Mouse (Mus musculus): ENCODE data around the gene Cdh4. TPM values are rescaled to one million over a fixed set of nuclear protein-coding genes. Genes with fewer than 3 reads are reported as not detected.

Cdh4 gene
- total RNA-seq, 1 experiment from 2014 or later: 5.3 TPM

DNA sequence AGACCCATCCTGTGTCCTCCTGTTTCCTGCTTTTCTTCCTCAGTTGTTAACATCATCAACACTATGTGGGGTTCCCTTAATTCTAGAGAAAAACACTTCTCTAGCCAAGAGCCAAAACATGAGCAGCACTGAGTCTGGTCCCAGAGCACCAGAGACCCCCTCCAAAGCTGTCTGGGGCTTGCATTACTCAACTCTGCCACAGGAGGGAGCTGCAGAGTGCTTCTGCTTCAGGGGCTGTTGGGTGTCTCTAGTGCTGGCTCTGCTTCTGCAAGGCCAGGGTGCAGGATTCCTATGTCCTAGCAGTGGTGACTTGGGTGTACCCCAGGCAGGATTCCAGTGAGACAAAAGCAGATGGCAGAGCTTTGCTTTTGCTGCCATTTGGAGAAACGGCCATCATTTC lies 239.2 kb downstream of the Cdh4 start:
- DNase-seq: peak; percentile 24

DNA sequence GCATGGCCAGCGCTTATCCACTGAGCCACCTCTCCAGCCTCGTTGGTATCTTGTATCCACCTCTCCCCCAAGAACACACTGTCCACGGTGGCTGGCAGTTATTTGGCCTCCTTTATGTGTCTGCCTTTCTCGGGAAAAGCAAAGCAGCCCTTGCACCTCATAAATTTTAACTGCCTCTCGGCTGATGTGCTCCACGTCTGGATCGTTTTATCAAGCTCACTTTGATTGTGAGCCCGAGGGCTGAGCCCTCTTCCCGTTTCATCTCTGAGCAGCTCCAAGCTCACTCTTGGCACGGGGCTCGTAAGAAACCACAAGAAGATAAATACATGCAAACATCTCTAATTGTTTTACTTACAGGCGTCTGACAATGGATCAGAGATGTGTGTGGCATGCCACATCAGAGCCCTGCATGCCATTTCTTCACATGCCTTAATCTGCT lies 245.0 kb downstream of the Cdh4 start:
- no peak for DNase-seq

DNA sequence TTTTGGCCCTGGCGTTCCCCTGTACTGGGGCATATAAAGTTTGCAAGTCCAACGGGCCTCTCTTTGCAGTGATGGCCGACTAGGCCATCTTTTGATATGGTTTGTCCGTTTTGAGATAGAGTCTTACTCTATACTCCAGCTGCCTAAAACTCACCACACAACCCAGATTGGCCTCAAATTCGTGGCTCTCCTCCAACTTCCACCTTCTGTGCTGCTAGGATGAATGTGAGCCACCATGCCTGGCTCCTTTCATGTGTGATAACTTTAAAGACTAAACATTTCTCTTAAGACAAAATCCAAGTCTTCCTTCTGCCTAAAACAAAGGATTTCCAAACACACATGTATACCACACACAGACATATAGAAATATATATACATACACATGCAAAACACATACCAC lies 246.7 kb downstream of the Cdh4 start:
- DNase-seq: no peak

DNA sequence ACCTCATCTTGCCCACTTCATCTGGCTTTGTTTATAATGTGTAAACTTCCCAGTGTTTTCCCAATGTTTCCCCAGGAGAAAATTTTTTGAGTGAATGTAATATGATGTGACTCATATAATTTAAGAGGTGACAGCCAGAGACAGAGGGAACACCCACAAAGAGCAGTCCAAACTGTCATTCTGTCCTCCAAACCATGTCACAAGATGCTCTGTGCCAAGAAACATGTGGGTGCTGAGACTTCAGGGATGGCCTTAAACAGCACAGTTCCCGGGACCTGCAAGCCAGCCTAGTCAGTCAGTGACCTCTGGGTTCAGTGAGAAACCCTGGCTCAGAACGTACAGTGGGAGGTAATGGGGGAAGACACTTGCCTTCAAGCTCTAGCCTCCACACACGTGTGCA lies 247.5 kb downstream of the Cdh4 start:
- no peak for DNase-seq

DNA sequence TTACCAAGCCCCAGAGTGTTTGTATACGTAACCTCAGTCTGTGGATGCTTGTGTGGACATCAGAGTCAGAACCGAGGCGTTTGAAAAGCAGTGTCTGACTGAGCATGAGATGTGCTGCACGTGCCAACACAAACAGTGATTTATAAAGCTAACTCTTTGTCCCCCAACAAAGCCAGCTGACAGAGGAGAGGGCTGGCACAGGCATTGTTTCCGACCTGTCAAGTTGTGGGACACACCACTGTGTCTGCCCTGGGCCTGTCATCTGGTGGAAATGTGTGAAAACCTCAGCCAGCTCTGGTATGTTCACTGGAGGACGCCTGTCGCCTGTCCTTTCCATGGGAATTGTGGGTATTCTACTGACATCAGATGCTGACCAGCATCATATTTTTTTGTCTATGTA lies 248.3 kb downstream of the Cdh4 start:
- no peak for DNase-seq

DNA sequence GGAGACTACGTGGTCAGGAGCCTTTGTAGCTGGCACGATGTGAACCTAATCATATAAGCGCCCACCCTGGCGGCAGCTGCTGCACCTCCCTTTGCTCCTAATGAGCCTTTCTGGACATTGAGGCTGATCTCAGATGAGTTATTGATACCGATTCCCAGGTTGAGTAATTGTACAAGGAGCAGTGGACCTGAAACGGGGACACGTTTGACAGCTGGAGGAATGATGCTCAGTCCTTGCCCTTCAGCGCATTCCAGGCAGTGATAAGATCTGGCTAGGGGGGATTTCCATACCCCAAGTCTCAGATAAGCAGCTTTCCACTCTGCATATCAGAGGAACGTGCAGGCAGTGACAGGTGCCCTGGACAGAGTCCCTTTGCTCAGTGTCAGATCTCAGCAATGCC lies 252.7 kb downstream of the Cdh4 start:
- no peak for DNase-seq

DNA sequence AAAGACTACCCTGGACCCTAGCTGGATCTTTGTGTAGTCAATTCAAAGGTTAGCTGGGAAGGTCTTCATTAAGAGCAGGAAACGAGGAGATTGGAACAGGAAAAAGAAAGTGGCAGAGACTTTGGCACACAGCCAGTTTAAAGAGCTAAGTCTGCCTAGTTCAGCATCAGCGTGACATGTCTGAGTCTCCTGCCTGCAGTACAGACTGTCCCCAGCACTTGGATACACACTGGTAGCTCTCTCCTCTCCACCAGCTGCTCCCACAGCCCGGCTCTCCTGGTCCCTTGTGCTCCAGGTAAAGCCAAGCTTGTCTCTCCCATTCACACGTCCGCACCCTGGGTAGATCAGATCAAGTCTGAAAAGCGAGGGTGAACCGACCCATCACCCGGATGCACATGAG lies 255.4 kb downstream of the Cdh4 start:
- DNase-seq: no peak

DNA sequence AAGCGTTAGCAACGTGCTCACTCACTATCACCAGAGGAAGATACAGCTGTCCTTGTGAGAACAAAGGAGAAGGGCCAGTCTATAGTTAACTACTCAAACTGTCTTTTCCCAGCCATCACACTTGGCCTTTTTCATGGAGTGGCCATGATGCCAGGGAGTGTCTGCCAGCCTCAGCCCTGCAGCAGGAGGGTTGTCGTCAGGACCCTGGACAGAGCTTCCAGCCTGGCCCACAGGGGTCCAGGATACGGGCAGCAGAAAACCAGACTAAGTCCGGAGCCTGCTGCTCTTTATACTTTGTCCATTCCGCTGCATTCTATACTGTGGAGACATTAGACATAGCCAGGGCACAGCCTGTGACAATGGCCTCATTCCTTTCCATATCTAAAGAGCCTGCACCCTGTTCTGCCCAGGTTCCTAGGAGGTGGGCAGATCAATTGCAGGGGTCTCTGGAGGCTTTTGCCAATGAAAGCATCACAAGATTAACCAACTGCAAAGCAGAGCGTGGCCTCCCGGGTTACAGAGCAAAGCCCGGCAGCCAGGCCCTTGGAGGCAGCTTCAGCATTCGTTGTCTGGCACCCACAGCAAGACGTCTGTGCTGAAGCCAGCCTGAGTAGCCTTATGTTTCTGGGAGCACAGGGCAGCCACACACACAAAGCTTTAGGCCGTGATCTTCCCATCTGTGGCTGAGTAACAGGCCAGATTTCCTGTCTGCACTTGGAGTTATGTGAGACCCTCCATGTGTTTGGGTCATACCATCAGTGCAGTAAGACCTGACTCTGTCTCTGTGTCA lies 256.2 kb downstream of the Cdh4 start:
- no peak for DNase-seq

DNA sequence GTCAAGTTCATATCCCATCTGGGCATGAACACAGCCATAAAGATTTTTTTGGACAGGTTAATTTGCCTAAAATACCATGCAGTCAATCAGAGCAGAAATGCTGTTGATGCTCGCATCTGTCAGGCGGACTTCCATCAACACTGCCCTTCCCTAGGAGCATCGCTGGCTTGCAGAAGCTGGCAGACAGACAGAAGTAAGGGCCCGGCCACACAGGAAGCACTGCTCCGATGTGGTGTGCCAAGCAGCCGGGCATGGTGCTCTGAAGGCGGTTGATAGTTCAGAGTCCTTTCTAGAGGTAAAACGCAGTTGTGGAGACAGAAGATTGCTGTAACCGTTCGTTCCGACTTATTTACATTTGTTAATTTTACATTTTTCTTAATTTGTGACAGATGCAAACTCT lies 262.8 kb downstream of the Cdh4 start:
- no peak for DNase-seq

DNA sequence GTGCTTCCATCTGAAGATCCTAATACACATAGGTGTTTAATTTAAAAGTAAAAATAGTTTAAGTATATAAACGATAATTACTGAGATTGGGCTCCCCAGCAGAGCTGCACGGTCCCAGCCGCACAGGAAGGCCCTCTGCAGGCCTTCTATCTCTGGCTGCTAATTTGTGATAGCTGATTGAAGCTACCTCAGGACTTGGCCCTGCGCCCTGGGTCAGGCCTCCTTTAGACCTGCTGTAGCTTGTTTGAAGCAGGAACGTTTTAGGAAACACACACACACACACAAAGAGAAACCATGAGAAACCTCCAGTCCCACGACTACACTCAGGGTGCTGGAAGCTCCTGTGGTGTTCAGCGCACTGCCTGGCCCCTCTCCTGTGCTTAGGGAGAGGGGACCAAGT lies 263.2 kb downstream of the Cdh4 start:
- no peak for DNase-seq

DNA sequence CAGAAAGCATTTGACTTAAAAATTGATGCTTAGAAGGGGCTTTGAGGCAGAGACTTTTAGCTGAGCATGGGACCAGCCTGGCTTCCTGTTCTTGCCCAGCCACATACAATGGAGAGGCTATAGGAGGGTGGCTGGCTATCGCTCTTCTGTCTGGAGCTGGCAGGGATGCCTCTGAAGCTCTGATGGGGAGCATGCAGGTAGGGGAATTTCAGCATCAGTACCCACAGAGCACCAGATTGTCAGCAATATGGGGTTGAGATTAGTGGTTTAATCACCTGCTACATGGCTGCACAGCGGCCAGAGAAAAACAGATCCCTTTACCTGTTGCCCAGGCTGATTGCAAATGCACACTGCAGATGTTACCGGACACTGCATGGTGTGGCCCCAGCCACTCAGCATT lies 264.4 kb downstream of the Cdh4 start:
- DNase-seq: no peak

DNA sequence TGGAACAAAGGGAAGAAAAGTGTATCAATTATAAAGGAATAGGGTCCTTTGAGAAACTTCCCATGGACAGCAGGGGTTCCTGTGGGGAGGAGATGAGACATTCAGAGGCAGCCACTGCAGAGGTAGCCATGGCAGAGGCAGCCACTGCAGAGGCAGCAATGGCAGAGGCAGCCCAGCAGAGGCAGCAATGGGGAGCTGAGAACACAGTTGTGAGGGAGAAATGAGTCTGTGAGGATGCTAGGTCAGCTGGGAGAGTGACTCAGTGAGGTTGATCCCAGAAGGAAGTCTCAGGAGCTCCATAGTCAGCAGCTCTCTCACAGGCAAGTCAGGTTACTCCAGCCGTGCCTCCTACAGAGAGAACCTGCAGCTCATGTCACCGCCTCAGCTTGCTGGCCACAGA lies 266.9 kb downstream of the Cdh4 start:
- no peak for DNase-seq

DNA sequence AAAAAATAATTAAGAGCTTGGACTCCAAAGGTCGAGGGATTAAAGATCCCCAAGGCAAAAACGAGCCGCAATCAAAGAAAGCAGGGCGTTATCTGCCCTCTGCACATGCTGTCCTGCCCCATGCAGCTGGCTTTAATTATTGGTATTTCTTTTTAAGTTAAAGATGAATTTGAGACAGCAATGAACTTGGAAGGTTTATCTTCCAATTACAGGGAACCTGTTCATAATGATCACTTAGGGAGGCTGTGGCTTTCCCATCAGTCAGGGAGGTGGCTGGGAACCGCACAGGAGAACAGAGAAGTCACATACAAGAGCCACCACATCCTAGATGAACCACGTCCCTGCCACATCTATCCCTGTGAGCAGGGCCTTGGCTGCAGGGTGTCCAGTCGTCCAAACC lies 270.5 kb downstream of the Cdh4 start:
- no peak for DNase-seq

DNA sequence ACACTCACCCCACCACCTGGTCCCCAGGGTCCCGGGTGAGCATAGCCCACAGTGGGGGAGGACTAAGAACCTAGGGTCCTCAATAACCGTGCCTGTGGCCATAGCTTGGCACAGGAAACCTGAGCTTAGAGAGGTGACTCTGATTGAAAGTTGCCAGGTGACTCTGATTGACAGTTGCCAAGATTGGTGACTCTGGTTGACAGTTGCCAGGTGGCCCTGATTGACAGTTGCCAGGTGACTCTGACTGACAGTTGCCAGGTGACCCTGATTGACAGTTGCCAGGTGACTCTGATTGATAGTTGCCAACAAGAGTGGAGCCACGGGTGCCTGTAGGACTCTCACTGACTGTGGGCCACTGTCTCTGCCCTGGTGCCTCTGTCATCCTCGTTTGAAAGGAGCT lies 271.1 kb downstream of the Cdh4 start:
- DNase-seq: no peak

DNA sequence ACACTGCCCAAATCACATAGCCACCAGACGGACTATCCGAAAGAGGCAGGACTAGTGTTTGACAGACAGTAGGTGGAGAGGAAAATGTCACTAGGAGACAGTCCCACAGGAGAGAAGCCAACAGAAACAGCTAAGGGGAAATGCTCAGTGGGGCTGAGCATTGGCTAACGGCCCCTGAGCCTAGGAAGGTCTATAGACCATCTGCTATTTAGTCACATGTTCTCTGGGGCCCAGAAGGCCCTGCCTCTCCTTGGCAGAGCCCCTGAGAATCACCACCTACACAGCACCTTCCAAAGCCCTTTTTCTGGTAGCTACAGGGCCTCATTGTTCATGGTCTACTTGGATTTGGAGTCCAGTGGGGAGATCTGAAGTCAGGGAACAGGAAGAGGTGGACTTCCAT lies 271.9 kb downstream of the Cdh4 start:
- no peak for DNase-seq

DNA sequence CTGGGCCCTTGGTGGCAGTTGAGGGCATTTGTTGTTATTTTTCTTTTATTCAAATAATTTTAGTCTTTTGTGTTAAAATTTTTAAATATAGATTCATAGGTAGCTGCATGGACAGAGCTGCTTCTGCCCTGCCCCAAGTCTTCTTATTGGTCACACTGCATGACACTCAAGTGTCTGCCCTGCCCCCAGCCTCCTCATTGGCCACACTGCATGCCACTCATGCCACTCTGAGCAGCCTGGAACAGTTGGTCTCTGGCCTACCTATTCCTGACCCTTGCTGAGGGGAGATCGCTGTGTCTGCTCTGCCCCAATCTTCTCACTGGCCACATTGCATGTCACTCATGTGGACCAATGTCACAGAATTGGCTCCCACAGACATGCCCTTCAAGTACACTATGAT lies 273.1 kb downstream of the Cdh4 start:
- no peak for DNase-seq

DNA sequence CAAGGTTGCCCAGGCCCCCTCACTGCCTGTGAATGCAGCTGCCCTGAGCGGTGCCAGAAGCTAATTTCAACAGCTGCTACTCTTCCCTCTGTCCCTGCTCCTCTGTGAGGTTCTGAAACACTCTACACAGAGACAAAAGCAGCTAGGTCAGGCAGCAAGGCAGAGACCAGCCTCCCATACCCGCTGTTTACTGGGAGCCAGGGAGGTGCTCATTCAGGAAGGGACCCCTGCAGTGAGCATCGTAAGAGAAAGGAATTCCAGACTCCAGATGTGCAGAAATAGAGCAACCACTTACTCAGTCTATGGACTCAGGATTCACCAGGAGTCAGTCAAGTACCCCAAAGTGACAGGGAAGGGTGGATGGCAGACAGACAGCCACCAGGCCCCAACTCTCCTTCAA lies 278.1 kb downstream of the Cdh4 start:
- DNase-seq: no peak

DNA sequence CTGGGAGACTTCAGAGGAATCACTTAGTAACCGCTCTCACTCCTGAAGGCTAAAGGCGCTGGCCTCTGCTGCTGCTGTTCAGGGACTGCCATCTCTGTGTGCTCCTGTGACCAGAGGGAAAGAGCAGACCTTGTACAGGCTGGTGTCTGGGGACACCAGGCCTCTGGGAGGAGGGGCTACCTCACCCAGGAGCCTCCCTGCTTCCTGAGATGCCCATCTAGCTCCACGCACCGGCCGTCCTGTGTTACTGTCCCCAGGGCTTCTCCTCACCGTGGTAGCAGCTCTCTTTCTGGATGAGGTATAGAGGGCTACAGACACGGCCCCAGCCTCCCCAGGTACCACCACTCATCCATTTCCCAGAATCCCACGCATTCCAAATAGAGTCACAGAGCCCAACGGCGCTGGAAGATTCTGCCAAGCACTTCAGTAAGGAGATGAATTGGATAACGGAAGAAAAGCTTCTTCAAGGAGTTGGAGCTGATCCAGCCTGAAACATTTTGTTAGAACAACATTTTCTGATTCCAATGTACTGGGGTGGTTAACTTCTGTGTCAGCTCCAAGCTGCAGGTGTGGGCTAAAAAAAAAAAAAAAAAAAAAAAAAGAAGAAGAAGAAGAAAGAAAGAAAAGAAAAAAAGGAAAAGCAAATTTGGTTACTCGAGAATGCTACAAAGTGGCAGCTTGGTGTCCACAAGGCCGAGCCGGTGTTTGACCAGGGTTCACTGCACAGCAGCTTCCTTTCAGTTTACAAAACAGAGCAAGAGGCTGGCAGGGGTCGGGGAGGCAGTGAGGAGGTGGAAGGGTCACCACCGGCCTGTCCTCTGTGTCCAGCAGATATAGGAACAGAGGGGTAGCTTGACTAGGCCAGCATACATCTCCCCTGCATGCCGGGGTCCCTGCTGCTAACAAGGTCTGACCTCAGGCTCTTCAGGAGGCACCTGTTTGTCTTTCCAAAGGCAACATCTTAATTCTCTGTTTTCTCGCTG lies 279.6 kb downstream of the Cdh4 start:
- DNase-seq: no peak

DNA sequence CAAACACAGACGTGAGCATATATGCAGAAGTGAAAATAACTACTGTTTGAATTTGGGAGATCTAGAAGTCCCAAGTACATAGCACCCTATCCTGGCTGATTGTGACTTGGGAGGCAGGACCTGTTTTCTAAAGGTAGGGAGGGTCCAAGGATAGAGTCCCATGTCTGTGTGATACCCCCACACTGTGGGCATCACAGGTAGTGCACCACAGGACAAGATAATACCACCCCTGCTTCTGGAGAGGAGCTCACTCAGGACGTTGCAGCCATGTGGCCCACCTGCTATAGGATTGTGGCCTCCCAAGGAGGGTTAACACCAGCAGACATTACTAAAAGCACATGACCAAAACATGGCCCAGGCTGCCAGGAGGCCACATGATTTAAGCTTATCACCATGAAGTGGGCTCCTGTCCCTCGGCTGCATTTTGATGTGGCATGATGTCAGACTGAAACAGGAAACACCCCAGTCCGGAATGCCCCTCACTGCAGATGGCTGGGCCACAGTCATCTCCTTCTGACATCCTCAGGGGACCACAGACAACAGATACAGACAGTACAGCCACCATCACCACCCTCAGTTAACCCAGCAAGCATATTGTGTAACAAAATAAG lies 280.6 kb downstream of the Cdh4 start:
- DNase-seq: no peak

DNA sequence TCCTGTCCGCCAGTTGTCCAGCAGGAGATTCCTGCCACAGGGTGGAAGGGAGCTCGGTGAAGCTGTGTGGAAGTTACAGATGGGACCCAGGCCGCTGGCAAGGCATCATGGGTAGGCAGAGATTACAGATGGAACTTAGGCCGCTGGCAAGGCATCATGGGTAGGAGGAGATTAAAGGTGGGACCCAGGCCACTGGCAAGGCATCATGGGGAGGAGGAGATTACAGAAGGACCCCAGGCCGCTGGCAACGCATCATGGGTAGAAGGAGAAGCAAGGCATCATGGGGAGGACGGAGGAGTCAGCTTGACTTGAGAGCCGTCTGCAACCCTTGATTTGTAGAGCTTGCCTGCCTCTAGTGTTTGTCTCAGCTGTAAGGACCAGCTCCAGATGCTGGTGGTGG lies 281.2 kb downstream of the Cdh4 start:
- DNase-seq: no peak

DNA sequence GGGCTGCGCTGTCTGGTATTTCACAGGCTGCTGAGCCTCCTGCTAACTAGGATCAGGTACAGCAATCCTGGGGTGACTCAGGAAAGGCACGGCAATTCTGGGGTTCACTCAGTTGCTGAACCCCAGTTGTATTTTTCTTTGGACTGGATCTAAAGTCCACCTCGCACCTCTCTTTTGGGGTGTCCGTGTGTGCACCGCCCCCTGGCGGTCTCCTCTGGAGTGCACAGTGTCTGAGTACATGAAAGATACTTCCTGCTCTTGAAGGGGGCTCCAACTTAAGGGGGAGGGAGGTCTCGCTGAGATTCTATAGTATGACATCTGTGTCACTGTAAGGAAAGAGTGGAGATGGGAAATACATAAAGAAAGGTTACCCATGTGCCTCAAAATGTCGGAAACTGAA lies 286.8 kb downstream of the Cdh4 start:
- DNase-seq: peak; percentile 43

DNA sequence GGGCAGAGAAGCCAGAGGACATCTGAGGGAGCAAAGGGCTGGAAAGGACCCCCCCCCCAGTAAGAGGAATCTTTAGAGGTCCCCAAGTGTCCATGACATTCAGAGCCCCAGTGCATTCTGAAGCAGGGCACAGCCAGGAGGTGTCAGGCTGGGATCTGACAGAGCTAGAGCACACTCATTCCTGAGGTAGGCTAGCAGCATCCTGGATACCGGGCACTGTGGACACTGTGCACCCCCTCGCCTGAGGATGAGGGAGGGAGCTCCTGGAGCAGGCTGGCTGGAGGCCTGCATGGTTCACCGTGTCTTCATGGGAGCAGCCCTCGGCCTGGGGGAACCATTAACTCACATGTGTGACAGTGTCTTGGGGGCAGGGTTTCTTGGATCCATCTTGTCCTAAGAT lies 287.6 kb downstream of the Cdh4 start:
- no peak for DNase-seq
